Mouse (Mus musculus): ENCODE results near the gene Plxnb2. TPM values are rescaled to one million over a fixed set of nuclear protein-coding genes. Genes with fewer than 3 reads are reported as not detected.
A peak's percentile ranks its signal among the peaks of the same experiment; 100 is the strongest.

The Plxnb2 gene
- polyA plus RNA-seq, 1 experiment from 2014 or later = 19.0 TPM

DNA sequence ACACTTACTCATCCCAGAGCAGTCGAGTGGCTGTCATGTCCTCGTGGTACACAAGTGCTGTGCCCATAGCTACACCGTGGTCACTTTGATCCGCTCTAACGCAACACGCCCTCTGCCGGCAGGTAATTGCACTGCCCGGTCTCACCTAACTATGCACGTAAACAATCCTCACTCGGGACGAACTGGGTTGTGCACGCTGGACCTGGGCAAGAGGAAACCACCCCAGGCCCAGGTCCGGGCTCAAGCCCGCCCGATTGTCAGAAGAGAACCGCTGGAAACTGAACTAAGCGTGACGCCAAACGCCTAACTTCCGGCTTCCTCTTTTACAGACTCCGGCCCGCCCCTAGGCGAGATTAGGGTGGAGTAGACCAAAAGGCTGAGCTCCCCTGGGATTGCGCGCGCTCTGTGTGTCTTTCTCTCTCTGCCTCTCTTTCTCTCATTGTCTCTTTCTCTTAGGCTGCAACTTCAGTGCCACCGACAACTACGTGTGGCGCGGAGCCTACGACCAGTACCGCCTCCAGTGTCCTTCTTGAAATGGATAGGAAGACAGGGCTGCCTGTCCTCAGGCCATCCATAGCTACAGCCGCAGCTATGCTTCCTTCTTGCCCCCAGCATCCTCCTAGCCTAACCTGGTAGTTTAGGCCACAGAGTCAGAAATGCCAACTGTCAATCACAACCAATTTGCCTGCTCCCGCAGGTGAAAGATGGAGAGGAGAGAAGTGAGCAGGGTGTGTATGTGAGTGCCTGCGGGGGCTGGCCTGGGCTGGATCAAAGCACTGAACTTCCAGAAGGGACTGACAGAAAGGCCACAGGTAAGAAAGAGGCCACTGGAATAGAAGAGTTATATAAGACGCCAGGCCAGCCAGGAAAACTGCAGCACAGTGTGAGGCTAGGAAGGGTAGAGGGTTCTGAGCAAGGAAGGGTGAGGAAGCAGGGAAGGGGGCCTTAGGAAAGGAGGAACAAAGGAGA, 51.9 kb downstream of the Plxnb2 start, which contains the start of gene Hdac10:
Gene Hdac10, minus strand, starts transcription at position 319 of the 969 bp plus-strand sequence.
- peak; percentile 83 for DNase-seq (ENCODE audit: low spot score)

DNA sequence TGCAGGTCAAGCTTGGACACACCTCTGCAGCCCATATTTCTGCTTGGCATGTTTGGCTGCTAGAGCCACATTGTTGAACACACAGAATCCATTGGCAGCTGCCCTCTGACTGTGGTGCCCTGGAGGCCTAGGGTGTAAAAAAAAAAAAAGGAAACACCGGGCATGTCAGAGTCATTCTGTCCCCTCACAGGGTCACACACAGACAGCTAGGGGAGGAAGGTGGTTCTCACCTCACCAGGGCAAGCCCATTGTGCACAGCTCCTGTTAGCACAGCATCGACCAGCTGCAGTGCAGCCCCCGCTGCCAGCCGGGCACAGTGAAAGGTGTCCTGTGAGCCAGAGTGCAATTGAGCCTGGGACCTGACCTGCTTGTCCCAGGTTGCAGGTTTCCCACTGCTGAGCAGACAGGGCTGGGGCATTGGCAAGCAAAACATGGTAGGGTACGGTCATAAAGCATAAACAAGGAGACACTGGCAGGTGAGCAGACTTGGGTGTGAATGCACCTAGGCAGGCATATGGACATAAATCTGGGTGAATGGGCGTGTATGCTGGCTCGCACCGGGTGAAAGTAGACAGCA, 53.1 kb downstream of the Plxnb2 start:
- DNase-seq (ENCODE audit: low spot score) = no peak

DNA sequence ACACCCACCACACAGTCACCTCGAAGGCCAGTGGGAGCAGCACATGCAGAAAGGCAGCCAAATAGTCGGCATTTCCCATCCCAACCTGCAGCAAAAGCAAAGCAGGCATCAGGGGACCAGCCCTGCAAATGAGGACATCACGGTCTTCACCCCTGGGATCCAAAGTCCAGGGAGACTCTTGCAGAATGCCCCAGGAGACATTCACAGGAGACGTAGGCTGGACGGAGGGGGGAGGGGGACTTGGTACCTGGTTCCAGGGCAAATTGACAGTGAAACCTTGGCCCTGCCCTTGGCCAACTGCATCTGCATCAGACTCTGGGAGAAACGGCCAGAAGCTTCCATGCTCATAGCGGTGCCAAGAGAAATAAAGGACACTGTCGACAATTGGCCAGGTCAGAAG, 54.0 kb downstream of the Plxnb2 start:
- no peak for DNase-seq (ENCODE audit: low spot score)

DNA sequence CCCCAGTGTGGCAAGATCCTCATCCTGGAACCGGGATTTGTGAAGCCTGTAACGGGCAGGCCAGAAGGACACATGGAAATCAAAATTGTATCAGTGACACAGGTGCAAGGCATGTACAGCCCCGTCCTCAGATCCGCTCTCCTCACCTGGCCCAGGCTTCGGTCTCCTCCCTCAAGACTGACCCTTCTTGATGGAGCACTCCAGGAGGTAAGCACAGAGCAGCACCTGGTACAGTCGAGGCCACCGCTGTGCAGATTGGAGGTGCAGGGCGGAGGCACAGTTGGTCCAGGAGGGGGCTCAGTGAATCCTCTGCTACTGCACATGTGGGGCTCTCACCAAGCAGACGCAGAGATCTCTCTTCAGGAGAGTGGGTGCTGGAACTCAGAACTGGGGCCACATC, 55.2 kb downstream of the Plxnb2 start:
- no peak for DNase-seq (ENCODE audit: low spot score)

DNA sequence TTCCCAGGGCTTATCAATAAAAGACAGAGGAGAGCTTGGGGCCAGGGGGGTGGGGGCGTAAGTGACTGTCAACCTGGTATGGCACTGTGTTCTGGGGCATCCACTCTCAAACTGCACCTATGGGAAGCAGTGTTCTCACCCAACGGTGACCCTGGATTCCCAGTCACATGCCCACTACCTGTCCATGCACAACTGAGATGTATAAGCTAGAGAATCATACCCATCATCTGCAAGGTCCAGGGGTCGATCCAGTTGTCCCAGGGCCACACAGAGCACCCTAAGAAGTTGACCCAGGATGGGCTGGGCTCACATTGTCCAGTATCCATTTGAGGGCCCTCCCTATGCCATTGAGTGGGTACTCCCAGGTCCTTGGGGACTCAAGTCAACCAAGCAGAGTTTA, 56.3 kb downstream of the Plxnb2 start:
- DNase-seq (ENCODE audit: low spot score) = no peak

DNA sequence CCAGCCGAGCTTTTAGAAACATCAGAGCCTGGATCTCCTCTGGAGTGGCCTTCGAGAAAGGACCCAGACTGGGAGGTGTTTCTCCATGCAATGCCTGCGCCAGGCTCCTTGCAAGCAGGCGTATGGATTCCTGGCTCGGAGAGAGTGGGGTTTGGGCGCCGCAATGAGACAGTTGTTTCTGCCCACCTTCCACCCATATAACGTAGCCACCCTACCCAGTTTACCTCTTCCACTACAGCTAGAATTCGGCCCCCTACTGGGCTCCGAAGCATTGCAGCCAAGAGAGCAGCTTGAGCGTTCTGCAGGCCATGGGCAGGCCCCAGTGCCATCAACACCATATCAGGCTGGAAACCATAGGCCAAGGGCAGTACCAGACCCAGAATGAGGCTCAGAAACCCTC, 57.0 kb downstream of the Plxnb2 start:
- peak; percentile 65 for DNase-seq (ENCODE audit: low spot score)

DNA sequence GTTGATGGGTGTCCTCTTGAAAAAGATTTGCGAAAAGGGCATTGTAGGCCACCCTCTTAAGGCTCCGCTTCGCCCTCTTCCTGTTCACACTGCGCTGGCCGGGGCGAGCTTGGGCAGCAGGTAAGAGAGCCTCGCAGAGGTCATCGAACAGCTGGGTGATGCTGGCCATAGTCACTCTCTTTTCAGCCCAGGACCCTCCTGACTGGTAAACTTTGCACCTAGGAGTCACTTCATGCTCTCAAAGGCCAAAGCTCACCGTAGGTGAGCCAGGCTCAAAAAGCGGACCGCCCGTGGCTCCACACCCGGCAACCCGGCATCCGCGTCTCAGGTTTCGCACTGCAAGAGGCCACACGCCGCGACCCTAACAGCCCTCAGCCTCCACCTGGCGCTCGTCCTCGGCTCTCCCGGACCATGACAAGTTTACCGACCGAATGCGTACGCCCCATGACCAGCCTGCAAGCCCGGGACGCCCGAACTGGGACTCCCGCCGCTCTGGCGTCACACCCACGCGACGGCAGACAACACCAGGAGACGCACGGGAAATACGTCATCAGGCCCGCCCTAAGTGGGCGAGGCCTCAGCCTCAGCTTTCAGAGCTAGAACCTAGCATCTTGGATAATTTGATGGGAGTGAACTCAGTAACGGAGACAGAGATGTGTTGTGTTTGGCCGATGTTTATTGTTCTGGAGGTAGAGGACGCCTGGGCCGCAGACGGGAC, 57.8 kb downstream of the Plxnb2 start, which contains the start of gene Tubgcp6:
Gene Tubgcp6, minus strand, starts transcription at position 464 of the 718 bp plus-strand sequence.
- DNase-seq (ENCODE audit: low spot score) = peak; percentile 94

DNA sequence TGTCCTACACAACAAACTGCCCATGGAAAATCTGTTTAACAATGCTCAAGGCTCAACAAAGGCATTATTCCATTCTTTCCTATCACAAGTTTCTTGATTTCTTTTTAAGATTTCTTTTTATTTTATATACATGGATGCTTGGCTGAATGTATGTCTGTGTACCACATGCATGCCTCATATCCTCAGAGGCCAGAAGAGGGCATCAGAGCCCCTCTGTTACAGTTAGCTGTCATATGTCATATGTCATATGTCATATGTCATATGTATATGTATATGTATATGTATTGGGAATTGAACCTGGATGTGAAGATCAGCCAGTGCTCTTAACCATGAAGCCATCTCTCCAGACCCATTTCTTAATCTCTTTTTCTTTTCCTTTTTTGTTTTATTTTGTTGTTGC, 62.6 kb downstream of the Plxnb2 start:
- DNase-seq (ENCODE audit: low spot score) = no peak

DNA sequence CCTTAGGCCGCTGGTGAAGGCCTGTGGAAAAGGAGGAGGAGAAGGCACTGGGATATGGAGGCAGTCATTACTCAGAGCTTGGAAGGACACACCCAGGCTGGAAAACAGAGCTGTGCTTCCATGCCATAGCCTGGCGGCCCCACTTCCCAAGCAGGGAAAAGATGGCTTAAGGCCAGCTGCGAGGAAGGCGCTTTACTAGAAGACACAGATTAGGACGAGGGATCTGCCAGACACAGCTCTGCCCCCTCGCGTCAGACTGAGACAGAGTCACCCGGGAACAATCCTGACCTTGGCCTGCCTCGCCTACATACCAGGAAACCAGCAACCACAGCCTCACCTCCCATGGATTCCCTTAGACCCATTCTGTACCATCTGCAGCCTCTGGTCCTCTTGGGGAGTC, 70.4 kb downstream of the Plxnb2 start:
- no peak for DNase-seq (ENCODE audit: low spot score)

DNA sequence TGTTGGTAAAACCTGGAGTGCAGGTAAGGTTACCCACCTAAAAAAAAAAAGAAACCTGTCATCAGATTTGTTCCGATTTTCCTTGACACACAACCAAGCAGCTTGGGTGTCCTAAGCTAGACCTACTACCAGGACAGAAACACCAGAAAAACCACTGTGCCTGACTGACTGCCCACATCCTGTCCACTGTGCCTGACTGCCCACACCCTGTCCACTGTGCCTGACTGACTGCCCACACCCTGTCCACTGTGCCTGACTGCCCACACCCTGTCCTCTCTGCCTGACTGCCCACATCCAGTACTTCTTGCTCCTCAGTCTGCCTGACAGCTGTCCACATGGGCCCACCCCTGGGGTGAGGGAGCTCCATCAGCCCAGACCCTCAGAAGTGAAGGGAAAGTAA, 73.6 kb downstream of the Plxnb2 start:
- no peak for DNase-seq (ENCODE audit: low spot score)

DNA sequence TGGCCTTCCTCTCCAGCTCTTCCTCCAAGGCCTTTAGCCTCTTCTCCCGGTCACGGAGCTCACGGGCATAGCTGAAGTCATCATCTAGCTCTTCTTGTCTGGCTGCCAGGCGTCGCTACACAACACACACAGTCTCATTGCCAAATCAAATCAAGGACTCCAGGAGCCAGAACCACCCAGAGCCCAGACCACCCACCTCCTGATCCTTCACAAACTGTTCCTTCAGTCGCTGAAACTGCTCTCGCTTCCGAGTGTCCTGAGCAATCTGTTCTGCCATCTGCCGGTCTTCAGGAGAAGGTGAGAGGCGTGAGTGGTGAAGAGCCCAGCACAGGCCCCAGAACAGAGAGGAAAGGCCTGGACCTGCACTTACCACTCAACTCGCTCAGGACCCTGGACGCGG, 74.5 kb downstream of the Plxnb2 start:
- DNase-seq (ENCODE audit: low spot score) = no peak

Small RNA genes lying within 50 kb of the gene (microRNA-seq; reads per million reads assigned to microRNA genes)
- gene Mir6958 (ENCODE audit: borderline number of aligned reads) (not detected), gene Mir7118 (ENCODE audit: borderline number of aligned reads) (not detected)

Other genes starting within 250 kb of the Plxnb2 start
- not detected in 2 replicates for gene Ttll8, start 226.4 kb downstream of the Plxnb2 start, polyA plus RNA-seq (2015; fragmentation: Nextera tagmentation; extraction: Ambion mirVana)
- 0.08 TPM in 1 of 2 replicates, not detected in the other for gene Mlc1, start 201.8 kb downstream of the Plxnb2 start, polyA plus RNA-seq (2015; fragmentation: Nextera tagmentation; extraction: Ambion mirVana)
- 0.22 TPM in 1 of 2 replicates, not detected in the other for gene Mov10l1, start 197.9 kb downstream of the Plxnb2 start, polyA plus RNA-seq (2015; fragmentation: Nextera tagmentation; extraction: Ambion mirVana)
- 0.04 and 0.06 TPM in 2 replicates for gene Panx2, start 121.1 kb downstream of the Plxnb2 start, polyA plus RNA-seq (2015; fragmentation: Nextera tagmentation; extraction: Ambion mirVana)
- 40.1 and 42.2 TPM in 2 replicates for gene Trabd, start 105.7 kb downstream of the Plxnb2 start, polyA plus RNA-seq (2015; fragmentation: Nextera tagmentation; extraction: Ambion mirVana)
- gene Selenoo, start 91.7 kb downstream of the Plxnb2 start, polyA plus RNA-seq (2015; fragmentation: Nextera tagmentation; extraction: Ambion mirVana) = 17.1 and 18.1 TPM in 2 replicates
- 9.8 and 12.5 TPM in 2 replicates for gene Tubgcp6, start 57.7 kb downstream of the Plxnb2 start, polyA plus RNA-seq (2015; fragmentation: Nextera tagmentation; extraction: Ambion mirVana)
- 16.4 and 17.7 TPM in 2 replicates for gene Hdac10, start 52.1 kb downstream of the Plxnb2 start, polyA plus RNA-seq (2015; fragmentation: Nextera tagmentation; extraction: Ambion mirVana)
- gene Mapk12, start 40.1 kb downstream of the Plxnb2 start, polyA plus RNA-seq (2015; fragmentation: Nextera tagmentation; extraction: Ambion mirVana) = 1.2 TPM in 2 replicates
- gene Mapk11, start 31.2 kb downstream of the Plxnb2 start, polyA plus RNA-seq (2015; fragmentation: Nextera tagmentation; extraction: Ambion mirVana) = 4.9 and 5.6 TPM in 2 replicates
- gene Dennd6b, start 15.7 kb upstream of the Plxnb2 start, polyA plus RNA-seq (2015; fragmentation: Nextera tagmentation; extraction: Ambion mirVana) = 13.5 and 14.2 TPM in 2 replicates
- gene Ppp6r2, start 30.8 kb upstream of the Plxnb2 start, polyA plus RNA-seq (2015; fragmentation: Nextera tagmentation; extraction: Ambion mirVana) = 30.8 and 38.2 TPM in 2 replicates
- gene Sbf1, start 134.5 kb upstream of the Plxnb2 start, polyA plus RNA-seq (2015; fragmentation: Nextera tagmentation; extraction: Ambion mirVana) = 50.2 and 68.3 TPM in 2 replicates
- 0.57 and 0.75 TPM in 2 replicates for gene Adm2, start 141.9 kb upstream of the Plxnb2 start, polyA plus RNA-seq (2015; fragmentation: Nextera tagmentation; extraction: Ambion mirVana)
- not detected in 2 replicates for gene Miox, start 153.6 kb upstream of the Plxnb2 start, polyA plus RNA-seq (2015; fragmentation: Nextera tagmentation; extraction: Ambion mirVana)
- 40.5 and 42.9 TPM in 2 replicates for gene Lmf2, start 174.9 kb upstream of the Plxnb2 start, polyA plus RNA-seq (2015; fragmentation: Nextera tagmentation; extraction: Ambion mirVana)
- gene Ncaph2, start 174.9 kb upstream of the Plxnb2 start, polyA plus RNA-seq (2015; fragmentation: Nextera tagmentation; extraction: Ambion mirVana) = 175 and 195 TPM in 2 replicates
- gene Sco2, start 193.1 kb upstream of the Plxnb2 start, polyA plus RNA-seq (2015; fragmentation: Nextera tagmentation; extraction: Ambion mirVana) = 9.0 and 9.2 TPM in 2 replicates
- gene Tymp, start 196.3 kb upstream of the Plxnb2 start, polyA plus RNA-seq (2015; fragmentation: Nextera tagmentation; extraction: Ambion mirVana) = 1.9 and 2.1 TPM in 2 replicates
- 2.9 and 4.5 TPM in 2 replicates for gene Odf3b, start 198.5 kb upstream of the Plxnb2 start, polyA plus RNA-seq (2015; fragmentation: Nextera tagmentation; extraction: Ambion mirVana)
- gene Klhdc7b, start 204.1 kb upstream of the Plxnb2 start, polyA plus RNA-seq (2015; fragmentation: Nextera tagmentation; extraction: Ambion mirVana) = not detected in 2 replicates
- not detected in 2 replicates for gene Syce3, start 229.7 kb upstream of the Plxnb2 start, polyA plus RNA-seq (2015; fragmentation: Nextera tagmentation; extraction: Ambion mirVana)
- gene Cpt1b, start 245.1 kb upstream of the Plxnb2 start, polyA plus RNA-seq (2015; fragmentation: Nextera tagmentation; extraction: Ambion mirVana) = 0.46 and 0.96 TPM in 2 replicates
- gene C730034F03Rik, start 248.8 kb upstream of the Plxnb2 start, polyA plus RNA-seq (2015; fragmentation: Nextera tagmentation; extraction: Ambion mirVana) = 2.5 and 5.1 TPM in 2 replicates
- gene Gm44502, start 248.9 kb upstream of the Plxnb2 start, polyA plus RNA-seq (2015; fragmentation: Nextera tagmentation; extraction: Ambion mirVana) = not detected in 2 replicates
- 62.6 and 70.8 TPM in 2 replicates for gene Chkb, start 249.1 kb upstream of the Plxnb2 start, polyA plus RNA-seq (2015; fragmentation: Nextera tagmentation; extraction: Ambion mirVana)

Measured in thymus, postnatal 0 days (tissue).